Mouse (Mus musculus): ENCODE data around the gene Sycp2. TPM values are rescaled to one million over a fixed set of nuclear protein-coding genes. Genes with fewer than 3 reads are reported as not detected.
"Not testable (repeated sequence)": the region's sequence is repeated elsewhere in the genome, so short reads cannot be mapped to it uniquely, and the experiment has no call there.

The Sycp2 gene
- polyA plus RNA-seq, 1 experiment, result 0.79 TPM

- Histone ChIP-seq H3K4me1 (ENCODE audit: control insufficient read depth, insufficient read depth, insufficient read length, low read length) (no peaks in the 10 kb centered on the region), H3K27ac (replicated peaks; ENCODE audit: low read depth, low read length) (no peak overlapping the region), H3K4me3 (ENCODE audit: insufficient read depth, low read depth, low read length) (no peak overlapping the region)
Observed at GRCm38 (mm10) chr2:178422186-178422585, 14.7 kb upstream of the Sycp2 start.

GRCm38 (mm10) chr2:178421603-178422002, 14.1 kb upstream of the Sycp2 start:
- Histone ChIP-seq H3K4me1 (ENCODE audit: control insufficient read depth, insufficient read depth, insufficient read length, low read length) (no peaks in the 10 kb centered on the region), H3K27ac (replicated peaks; ENCODE audit: low read depth, low read length) (no peak overlapping the region), H3K4me3 (ENCODE audit: insufficient read depth, low read depth, low read length) (no peak overlapping the region)

DNA sequence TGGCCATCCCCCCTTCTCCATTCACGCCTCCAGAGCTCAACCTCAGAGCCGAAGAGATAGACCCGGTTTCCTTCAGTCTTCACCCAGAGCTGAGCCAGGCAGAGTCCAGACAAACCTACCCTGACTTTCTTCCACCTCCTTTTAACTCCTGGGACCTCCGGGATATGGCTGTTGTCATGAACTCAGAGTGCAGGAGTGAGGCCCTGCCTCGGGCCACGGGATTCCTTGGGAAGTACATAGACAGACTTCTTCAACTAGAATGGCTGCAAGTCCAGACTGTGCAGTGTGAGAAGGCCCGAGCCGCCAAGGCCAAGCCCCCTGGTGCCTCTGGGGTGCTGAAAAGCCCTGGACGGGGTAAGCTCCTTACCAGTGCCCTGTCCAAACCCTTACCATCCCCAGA, 13.1 kb upstream of the Sycp2 start:
- Histone ChIP-seq H3K4me3 (ENCODE audit: insufficient read depth, low read depth, low read length) (no peak overlapping the region), H3K4me1 (ENCODE audit: control insufficient read depth, insufficient read depth, insufficient read length, low read length) (no peaks in the 10 kb centered on the region), H3K27ac (replicated peaks; ENCODE audit: low read depth, low read length) (no peak overlapping the region)

DNA sequence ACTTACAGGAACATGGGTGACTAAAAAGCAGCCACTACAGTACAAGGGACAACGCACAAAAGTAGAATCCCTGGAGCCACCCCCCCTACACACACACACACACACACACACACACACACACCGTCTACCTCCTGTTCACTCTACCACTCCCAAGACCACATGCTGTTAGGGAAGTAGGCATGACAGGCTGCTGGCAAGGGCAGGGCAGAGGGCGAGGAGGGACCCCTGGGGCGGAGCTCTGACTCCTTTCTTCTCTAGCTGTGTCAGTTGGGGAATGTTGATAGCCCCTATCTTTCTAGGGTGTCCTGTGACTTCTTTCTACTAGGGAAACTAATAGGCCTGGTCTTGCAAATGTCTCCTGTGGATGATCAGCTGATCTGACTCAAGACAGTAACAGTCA, 9.5 kb upstream of the Sycp2 start:
- no peak overlapping the region for H3K4me3 ChIP-seq (ENCODE audit: insufficient read depth, low read depth, low read length)
- H3K27ac ChIP-seq (replicated peaks; ENCODE audit: low read depth, low read length), result no peak overlapping the region
- peaks cover 2% of the 10 kb centered on the region; the same call in 1 of the 2 replicates for H3K4me1 ChIP-seq (ENCODE audit: control insufficient read depth, insufficient read depth, insufficient read length, low read length)

- H3K4me1 ChIP-seq (ENCODE audit: control insufficient read depth, insufficient read depth, insufficient read length, low read length), result peaks cover 2% of the 10 kb centered on the region; the same call in 1 of the 2 replicates
- no peak overlapping the region for H3K4me3 ChIP-seq (ENCODE audit: insufficient read depth, low read depth, low read length)
- no peak overlapping the region for H3K27ac ChIP-seq (replicated peaks; ENCODE audit: low read depth, low read length)
Observed at GRCm38 (mm10) chr2:178416427-178416826, 8.9 kb upstream of the Sycp2 start.

DNA sequence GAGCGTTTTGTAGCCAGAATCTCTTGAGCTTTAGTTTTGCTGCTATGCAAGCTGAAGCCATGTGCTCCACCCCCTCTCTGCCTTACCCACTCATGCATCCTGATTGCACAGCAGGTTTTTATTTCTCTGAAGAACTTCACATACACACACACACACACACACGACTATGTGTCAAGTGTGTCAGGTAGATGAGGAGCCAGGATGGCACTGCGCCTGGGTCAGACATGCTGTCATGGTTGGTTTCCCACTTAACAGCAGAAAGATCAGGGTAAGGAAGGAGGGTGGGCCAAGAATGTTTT, 7.6 kb upstream of the Sycp2 start:
- Histone ChIP-seq H3K4me3 (ENCODE audit: insufficient read depth, low read depth, low read length) (peak overlapping the region; percentile 29), H3K4me1 (ENCODE audit: control insufficient read depth, insufficient read depth, insufficient read length, low read length) (peaks cover 6% of the 10 kb centered on the region; the same call in 1 of the 2 replicates), H3K27ac (replicated peaks; ENCODE audit: low read depth, low read length) (0 out of 2 replicates have a peak overlapping the region, but pooled peaks have one; percentile 52)

GRCm38 (mm10) chr2:178414261-178415149, 7.0 kb upstream of the Sycp2 start, which contains the start of the genes Ppp1r3d and Fam217b:
Gene Ppp1r3d (minus strand): TSS chr2:178414472.
Gene Fam217b (plus strand): TSS chr2:178414524.
- peaks cover 6% of the 10 kb centered on the region for H3K4me1 ChIP-seq (ENCODE audit: control insufficient read depth, insufficient read depth, insufficient read length, low read length)
- H3K4me3 ChIP-seq (ENCODE audit: insufficient read depth, low read depth, low read length), result peak within 1 kb of the TSS; percentile 96
- peak within 1 kb of the TSS; percentile 94 for H3K27ac ChIP-seq (replicated peaks; ENCODE audit: low read depth, low read length)

DNA sequence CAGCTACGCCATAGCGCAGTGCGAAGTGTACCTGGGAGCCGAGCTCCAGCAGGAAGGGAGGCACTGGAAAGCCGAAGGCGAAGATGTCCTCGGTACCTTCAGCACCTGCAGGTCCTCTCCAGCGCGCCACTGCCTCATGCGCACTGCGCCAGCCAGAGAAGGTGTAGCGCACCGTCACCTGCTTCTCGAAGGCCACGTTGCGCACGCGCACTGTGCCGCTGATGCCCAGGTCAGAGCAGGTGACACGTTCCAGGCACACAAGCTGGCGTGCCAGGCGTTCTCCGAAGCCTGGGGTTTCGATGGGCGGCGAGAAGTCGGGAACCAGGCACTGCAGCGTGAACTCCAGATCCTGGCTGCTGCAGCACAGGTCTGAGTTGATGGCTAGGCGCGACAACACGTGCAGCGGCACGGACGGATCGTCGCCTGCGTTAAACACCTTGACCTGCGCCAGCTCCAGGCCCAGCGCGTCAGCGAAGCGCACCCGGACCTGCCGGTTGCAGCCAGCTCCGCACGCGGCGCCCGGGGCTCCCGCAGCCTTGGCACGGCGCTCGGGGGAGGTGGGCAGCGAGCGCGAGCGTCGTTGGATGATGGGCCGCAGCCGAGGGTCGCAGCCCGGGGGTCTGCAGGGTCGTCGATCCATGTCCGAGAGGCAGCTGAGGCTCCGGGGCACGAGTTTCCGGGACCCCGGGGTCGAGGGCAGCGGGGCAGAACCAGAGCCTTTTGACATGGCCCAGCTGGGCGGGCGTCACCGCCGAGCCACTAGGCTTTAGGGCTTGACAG, 6.2 kb upstream of the Sycp2 start:
- peaks cover 9% of the 10 kb centered on the region for H3K4me1 ChIP-seq (ENCODE audit: control insufficient read depth, insufficient read depth, insufficient read length, low read length)
- H3K4me3 ChIP-seq (ENCODE audit: insufficient read depth, low read depth, low read length), result peak overlapping the region; percentile 96
- H3K27ac ChIP-seq (replicated peaks; ENCODE audit: low read depth, low read length), result peak overlapping the region; percentile 94

DNA sequence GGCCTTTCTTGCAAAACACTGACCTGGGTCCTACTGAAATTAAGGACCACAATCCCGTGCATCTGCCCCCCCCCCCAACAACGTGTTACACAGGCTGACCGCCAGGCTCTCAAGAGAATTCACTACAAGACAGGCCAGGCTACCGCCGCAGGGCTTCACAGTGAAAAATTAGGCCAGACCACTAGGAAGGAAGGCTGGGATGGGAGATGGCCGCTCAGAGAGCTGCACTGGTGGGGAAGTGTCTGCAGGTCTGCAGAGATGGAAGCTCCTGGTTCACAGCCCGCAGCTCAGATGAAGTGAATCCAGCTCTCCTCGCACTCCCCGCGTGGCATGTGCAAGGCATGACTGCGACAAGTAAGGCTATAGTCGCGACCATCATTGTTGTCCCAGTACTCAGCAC, 5.6 kb upstream of the Sycp2 start:
- peak overlapping the region; percentile 94 for H3K27ac ChIP-seq (replicated peaks; ENCODE audit: low read depth, low read length)
- H3K4me1 ChIP-seq (ENCODE audit: control insufficient read depth, insufficient read depth, insufficient read length, low read length), result peaks cover 9% of the 10 kb centered on the region
- peak overlapping the region; percentile 96 for H3K4me3 ChIP-seq (ENCODE audit: insufficient read depth, low read depth, low read length)

- peak overlapping the region; percentile 96 for H3K4me3 ChIP-seq (ENCODE audit: insufficient read depth, low read depth, low read length)
Observed at GRCm38 (mm10) chr2:178412598-178412997, 5.1 kb upstream of the Sycp2 start.

DNA sequence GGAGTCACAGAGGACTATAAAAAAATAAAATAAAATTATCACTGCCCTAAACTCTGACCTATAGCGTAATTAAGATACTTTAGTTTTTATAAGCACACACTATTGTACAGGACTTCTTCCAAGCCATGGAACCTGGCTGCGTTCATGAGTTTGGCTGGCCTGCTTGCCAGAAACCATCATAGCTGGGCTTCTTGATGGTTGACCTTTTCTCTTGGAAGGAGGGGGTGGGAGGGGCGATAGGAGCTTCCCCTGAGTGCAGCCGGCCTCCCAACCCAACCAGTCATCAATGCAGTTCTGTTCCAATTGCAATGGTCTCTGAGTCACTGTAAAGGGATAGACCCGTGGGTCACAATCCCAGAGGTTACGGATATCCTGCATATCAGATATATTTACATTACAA, 2.8 kb upstream of the Sycp2 start:
- H3K27ac ChIP-seq (replicated peaks; ENCODE audit: low read depth, low read length), result peak overlapping the region; percentile 75
- H3K4me3 ChIP-seq (ENCODE audit: insufficient read depth, low read depth, low read length), result no peak overlapping the region
- peaks cover 9% of the 10 kb centered on the region for H3K4me1 ChIP-seq (ENCODE audit: control insufficient read depth, insufficient read depth, insufficient read length, low read length)

More at GRCm38 (mm10) chr2:178412598-178412997, 5.1 kb upstream of the Sycp2 start:
- Histone ChIP-seq H3K27ac (replicated peaks; ENCODE audit: low read depth, low read length) (peak overlapping the region; percentile 94; the same call in 1 of the 2 replicates), H3K4me1 (ENCODE audit: control insufficient read depth, insufficient read depth, insufficient read length, low read length) (peaks cover 9% of the 10 kb centered on the region)

DNA sequence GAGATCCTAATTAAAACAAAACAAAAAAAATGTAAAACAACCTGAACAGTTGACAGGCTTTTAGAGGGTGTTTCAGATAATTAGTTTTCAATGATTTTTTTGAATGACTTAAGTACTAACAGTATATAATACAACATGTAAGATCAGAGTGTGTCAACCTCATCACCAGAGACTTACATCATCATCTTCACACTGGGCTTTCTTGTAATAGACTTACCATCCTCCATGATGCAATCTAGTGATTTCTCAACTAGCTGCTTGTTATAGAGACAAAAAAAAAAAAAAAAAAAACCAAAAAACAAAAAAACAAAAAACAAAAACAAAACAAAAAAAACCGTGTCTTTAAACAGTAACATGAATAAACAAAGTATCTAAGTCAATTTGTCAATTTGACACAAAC, 1.5 kb upstream of the Sycp2 start:
- H3K4me3 ChIP-seq (ENCODE audit: insufficient read depth, low read depth, low read length), result no peak overlapping the region
- peak overlapping the region; percentile 77; the same call in 1 of the 2 replicates for H3K27ac ChIP-seq (replicated peaks; ENCODE audit: low read depth, low read length)
- peaks cover 7% of the 10 kb centered on the region for H3K4me1 ChIP-seq (ENCODE audit: control insufficient read depth, insufficient read depth, insufficient read length, low read length)

DNA sequence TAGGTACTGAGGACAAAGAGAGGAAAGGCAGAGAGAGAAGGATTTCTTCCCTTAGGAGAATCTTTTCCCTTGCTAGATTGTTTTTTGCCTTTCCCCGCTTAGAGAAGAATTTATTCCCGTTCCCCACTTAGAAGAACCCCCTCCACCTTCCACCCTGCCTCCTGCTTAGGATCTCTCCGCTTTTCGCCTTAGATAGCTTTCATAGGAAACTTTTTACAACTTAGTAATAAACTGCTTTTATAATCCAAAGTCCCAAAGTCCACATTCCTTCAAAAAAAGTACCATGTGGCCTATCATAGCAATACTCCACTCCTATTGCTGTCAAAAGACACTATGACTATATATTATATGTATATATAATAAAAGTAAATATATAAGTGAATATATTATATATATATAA, 64.9 kb downstream of the Sycp2 start:
- Histone ChIP-seq H3K4me3 (ENCODE audit: insufficient read depth, low read depth, low read length) (no peak overlapping the region), H3K4me1 (ENCODE audit: control insufficient read depth, insufficient read depth, insufficient read length, low read length) (no peaks in the 10 kb centered on the region), H3K27ac (replicated peaks; ENCODE audit: low read depth, low read length) (no peak overlapping the region)

DNA sequence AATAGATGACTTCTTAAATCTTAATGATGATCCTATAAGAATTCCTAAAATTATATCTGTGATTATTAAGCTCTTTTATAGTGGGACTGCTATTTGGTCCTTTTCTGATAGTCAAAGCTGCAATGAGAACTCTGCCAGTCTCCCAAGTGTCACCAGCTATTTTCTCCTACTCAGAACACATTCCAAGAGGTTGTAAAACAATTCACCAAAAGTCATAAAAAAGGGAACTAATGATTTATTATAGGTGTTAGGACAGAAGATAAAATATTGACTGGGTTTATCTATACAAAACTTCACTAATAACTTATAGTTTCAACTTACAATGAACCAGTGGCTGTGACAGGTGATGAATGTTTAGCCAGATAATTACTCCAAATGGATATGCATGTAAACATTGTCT, 65.4 kb downstream of the Sycp2 start:
- not testable (repeated sequence) for H3K27ac ChIP-seq (replicated peaks; ENCODE audit: low read depth, low read length); H3K4me3 ChIP-seq (ENCODE audit: insufficient read depth, low read depth, low read length); H3K4me1 ChIP-seq (ENCODE audit: control insufficient read depth, insufficient read depth, insufficient read length, low read length)

DNA sequence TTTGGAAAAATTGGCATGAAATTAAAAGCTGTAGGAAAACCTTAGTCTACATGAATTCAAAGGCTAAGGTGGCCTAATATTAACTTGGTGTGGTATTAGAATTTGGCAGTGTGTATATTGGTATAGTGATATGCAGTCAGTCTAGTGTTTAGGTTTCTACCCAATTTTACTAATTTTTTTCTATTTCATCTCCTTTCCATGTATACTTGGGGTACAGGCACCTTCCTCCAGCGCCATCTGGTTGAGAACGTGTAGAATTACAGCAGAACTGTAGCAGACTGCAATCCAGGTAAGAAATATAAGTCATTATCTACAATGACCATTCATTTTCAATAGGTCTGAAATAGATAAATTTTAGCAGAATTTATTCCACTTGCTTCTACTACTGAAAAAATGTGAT, 68.4 kb downstream of the Sycp2 start:
- H3K4me1 ChIP-seq (ENCODE audit: control insufficient read depth, insufficient read depth, insufficient read length, low read length), result no peaks in the 10 kb centered on the region
- H3K27ac ChIP-seq (replicated peaks; ENCODE audit: low read depth, low read length), result no peak overlapping the region
- no peak overlapping the region for H3K4me3 ChIP-seq (ENCODE audit: insufficient read depth, low read depth, low read length)

All from brown adipose tissue, adult 24 weeks (tissue).